Mouse (Mus musculus) hindbrain, embryonic 15.5 days (tissue): ENCODE measurements around the gene Poc1a. TPM values are rescaled to one million over a fixed set of nuclear protein-coding genes. Genes with fewer than 3 reads are reported as not detected.

Experiments used
- ATAC-seq: fragments of 200-750 bp; cut with Nextera tagmentation; 2 replicates; pipeline ENCODE4 v1.8.0; 2017; ENCODE audit warnings: low read depth, moderate number of reproducible peaks, moderate TSS enrichment; ENCODE audit not compliant: low FRiP score
- H3K27ac ChIP-seq: fragments of 300-500 bp; sonication (generic); replicated peaks from 2 replicates; pipeline ENCODE4 v1.5.1; 2015; ENCODE audit warnings: mild to moderate bottlenecking, inconsistent platforms
- H3K27me3 ChIP-seq: fragments of 300-500 bp; sonication (generic); 2 replicates; pipeline ENCODE4 v1.6.1; 2015; ENCODE audit warnings: control low read depth, inconsistent platforms
- H3K36me3 ChIP-seq: fragments of 300-500 bp; sonication (generic); 2 replicates; pipeline ENCODE4 v1.6.1; 2015; ENCODE audit warnings: control low read depth, inconsistent platforms
- H3K4me1 ChIP-seq: fragments of 300-500 bp; sonication (generic); replicated peaks from 2 replicates; pipeline ENCODE4 v1.6.1; 2015; ENCODE audit warnings: control low read depth, inconsistent platforms
- H3K4me2 ChIP-seq: fragments of 300-500 bp; sonication (generic); 2 replicates; pipeline ENCODE4 v1.6.1; 2015; ENCODE audit warnings: moderate library complexity, mild to moderate bottlenecking, inconsistent platforms
- H3K4me3 ChIP-seq: fragments of 300-500 bp; sonication (generic); 2 replicates; pipeline ENCODE4 v1.5.1; 2015; ENCODE audit warnings: mild to moderate bottlenecking, inconsistent platforms
- H3K9ac ChIP-seq: fragments of 300-500 bp; sonication (generic); 2 replicates; pipeline ENCODE4 v1.6.1; 2015; ENCODE audit warnings: inconsistent platforms
- H3K9me3 ChIP-seq: fragments of 300-500 bp; sonication (generic); 2 replicates; pipeline ENCODE4 v1.6.1; 2016; ENCODE audit warnings: control low read depth, inconsistent platforms
- WGBS: fragments of 180-500 bp; shearing (Covaris S2); methylation state at CpG from one replicate; pipeline ENCODE4 v1.1.7; 2015; 5-methylcytosine and 5-hydroxymethylcytosine counted together
- polyA plus RNA-seq: library from polyadenylated mRNA; unstranded; fragments of >200 nt; fragmentation: Nextera tagmentation; extraction: Ambion mirVana; gene quantifications from 2 replicates; pipeline ENCODE4 v1.2.1, GENCODE M21; 2015

Gene Poc1a
- polyA plus RNA-seq, 1 experiment from 2014 or later, result 8.8 TPM

DNA sequence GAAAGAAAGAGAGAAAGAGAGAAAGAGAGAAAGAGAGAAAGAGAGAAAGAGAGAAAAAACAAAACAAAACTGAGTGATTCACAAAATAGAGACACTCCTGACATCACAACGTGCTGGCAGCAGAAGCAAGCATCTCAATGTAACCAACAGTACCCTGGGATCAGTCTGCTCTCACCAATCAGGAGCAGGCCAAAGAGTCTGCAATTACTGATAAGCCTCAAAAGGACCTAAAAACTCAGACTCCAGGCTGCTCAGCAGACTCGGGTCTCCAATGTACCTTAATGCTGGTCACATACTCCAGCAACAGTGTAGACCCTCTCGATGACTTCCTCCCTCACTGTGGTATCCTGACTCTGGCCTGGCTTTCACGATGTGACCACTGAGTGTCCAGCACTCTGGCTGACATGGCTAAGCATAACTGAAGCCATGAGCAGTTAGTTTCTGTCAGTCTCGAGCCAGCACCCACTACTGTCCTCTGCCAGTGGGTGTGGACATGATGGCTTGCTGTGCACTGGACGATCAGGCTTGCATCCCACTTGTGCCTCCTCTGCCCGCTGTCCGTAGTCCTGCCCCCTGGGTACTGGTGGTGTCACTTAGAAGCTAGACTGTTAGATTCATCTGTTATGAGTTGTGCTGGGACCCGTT lies 117.9 kb downstream of the Poc1a start:
- Histone ChIP-seq H3K27me3 (no peaks in the 10 kb centered on the region), H3K4me3 (no peak overlapping the region), H3K4me1 (peaks cover 18% of the 10 kb centered on the region), H3K4me2 (no peak overlapping the region), H3K36me3 (no peaks in the 10 kb centered on the region), H3K27ac (no peak overlapping the region), H3K9ac (no peak overlapping the region), H3K9me3 (no peaks in the 10 kb centered on the region)
- 83% methylated on average over 9 of the region's 9 CpGs for WGBS
- ATAC-seq, result no peak

DNA sequence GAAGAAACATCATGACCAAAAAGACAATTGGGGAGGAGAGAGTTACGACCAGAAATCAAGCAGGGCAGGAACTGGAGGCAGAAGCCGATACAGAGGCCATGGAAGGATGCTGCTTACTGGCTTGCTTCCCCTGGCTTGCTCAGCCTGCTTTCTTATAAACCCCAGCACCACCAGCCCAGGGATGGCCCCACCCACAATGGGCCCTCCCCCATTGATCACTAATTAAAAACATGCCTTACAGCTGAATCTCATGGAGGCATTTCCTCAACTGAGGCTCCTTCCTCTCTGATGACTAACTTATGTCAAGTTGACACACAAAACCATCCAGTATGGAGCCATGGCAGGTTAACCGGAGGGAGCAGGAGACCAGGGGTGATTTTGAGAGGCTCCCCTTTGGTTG lies 118.9 kb downstream of the Poc1a start:
- H3K9me3 ChIP-seq, result no peaks in the 10 kb centered on the region
- no peak overlapping the region for H3K4me2 ChIP-seq
- H3K9ac ChIP-seq, result no peak overlapping the region
- H3K27ac ChIP-seq, result no peak overlapping the region
- H3K4me1 ChIP-seq, result peaks cover 11% of the 10 kb centered on the region
- no peak overlapping the region for H3K4me3 ChIP-seq
- H3K36me3 ChIP-seq, result no peaks in the 10 kb centered on the region
- no peaks in the 10 kb centered on the region for H3K27me3 ChIP-seq
- ATAC-seq, result no peak
- 88% methylated on average over 3 of the region's 3 CpGs for WGBS

Other genes with a start within 250 kb of the Poc1a start
- 1.1 and 1.4 TPM in 2 replicates for gene Col6a4, start 184.3 kb upstream of the Poc1a start, polyA plus RNA-seq
- 2.8 TPM in 2 replicates for gene Glyctk, start 122.9 kb upstream of the Poc1a start, polyA plus RNA-seq
- gene Wdr82, start 110.1 kb upstream of the Poc1a start, polyA plus RNA-seq, result 35.9 and 36.6 TPM in 2 replicates
- 17.6 and 21.2 TPM in 2 replicates for gene Ppm1m, start 81.3 kb upstream of the Poc1a start, polyA plus RNA-seq
- gene Twf2, start 78.0 kb upstream of the Poc1a start, polyA plus RNA-seq, result 50.5 and 52.0 TPM in 2 replicates
- 0.09 and 0.10 TPM in 2 replicates for gene Tlr9, start 58.5 kb upstream of the Poc1a start, polyA plus RNA-seq
- gene Alas1, start 32.4 kb upstream of the Poc1a start, polyA plus RNA-seq, result 101 and 104 TPM in 2 replicates
- 13.3 and 15.0 TPM in 2 replicates for gene Dusp7, start 87.6 kb downstream of the Poc1a start, polyA plus RNA-seq
- gene Rpl29, start 148.4 kb downstream of the Poc1a start, polyA plus RNA-seq, result 620 and 631 TPM in 2 replicates
- 22.9 and 24.9 TPM in 2 replicates for gene Acy1, start 157.3 kb downstream of the Poc1a start, polyA plus RNA-seq
- 9.2 and 11.3 TPM in 2 replicates for gene Abhd14b, start 166.4 kb downstream of the Poc1a start, polyA plus RNA-seq
- gene Abhd14a, start 166.6 kb downstream of the Poc1a start, polyA plus RNA-seq, result 77.0 and 80.7 TPM in 2 replicates
- gene Pcbp4, start 172.2 kb downstream of the Poc1a start, polyA plus RNA-seq, result 246 and 264 TPM in 2 replicates
- 1.4 TPM in 2 replicates for gene Gpr62, start 184.9 kb downstream of the Poc1a start, polyA plus RNA-seq
- gene Rrp9, start 194.9 kb downstream of the Poc1a start, polyA plus RNA-seq, result 45.7 and 45.9 TPM in 2 replicates
- 0.77 and 0.89 TPM in 2 replicates for gene Parp3, start 195.9 kb downstream of the Poc1a start, polyA plus RNA-seq
- gene Iqcf1, start 218.9 kb downstream of the Poc1a start, polyA plus RNA-seq, result not detected in 2 replicates
- gene Iqcf5, start 233.5 kb downstream of the Poc1a start, polyA plus RNA-seq, result not detected in 2 replicates